Mouse (Mus musculus) inflammation-experienced regulatory T-cells (primary cell): ENCODE results near the gene Ddrgk1. TPM values are rescaled to one million over a fixed set of nuclear protein-coding genes. Genes with fewer than 3 reads are reported as not detected.

ENCODE experiments used
- polyA plus RNA-seq, 2 experiments: library from polyadenylated mRNA; unstranded; fragments of 100-300 nt; shearing (Covaris generic); gene quantifications; one replicate each; pipeline ENCODE4 v1.2.1; 2017

The Ddrgk1 gene
- 100 to 1,000 TPM; 141 to 159 TPM for polyA plus RNA-seq

GRCm38 (mm10) chr2:130664102-130664701 is at the start of gene Ddrgk1:
Ddrgk1 (minus strand) TSS chr2:130664659.

DNA sequence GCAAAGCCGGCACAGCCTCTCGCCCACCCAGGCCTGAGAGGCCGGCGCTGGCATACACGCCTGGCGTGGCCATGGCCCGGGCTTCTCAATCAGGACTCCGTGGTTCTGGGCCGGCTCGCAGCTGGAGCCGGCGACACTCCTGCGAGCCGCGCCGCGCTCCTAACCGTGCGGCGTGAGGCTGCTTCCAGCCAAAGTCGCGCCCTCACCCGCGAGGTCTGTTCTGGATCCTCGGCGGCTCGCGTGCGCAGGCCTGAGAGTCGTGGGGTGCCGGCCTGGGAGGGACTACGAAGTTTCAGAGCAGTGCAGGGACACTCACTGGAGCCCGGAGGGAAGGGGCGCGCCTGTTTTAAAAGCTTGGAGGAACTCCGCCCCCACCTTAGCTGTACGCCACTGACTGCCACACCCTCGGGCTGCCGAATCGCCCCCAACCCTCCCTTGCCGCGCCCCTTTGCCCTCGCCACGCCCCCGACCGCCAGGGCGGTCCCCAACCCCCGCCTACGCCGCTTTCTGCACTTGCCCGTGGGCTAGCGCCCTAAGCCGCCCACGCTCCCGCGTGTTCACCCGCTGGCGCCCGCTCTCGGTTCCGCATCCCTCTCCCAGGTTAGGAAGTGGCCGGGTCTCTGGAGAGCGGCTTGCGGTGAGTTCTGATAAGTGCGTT is 32.8 kb upstream of the Ddrgk1 start, which contains the start of gene Slc4a11:
Gene Slc4a11 (minus strand): TSS at position 367 of the 658 bp plus-strand sequence.

DNA sequence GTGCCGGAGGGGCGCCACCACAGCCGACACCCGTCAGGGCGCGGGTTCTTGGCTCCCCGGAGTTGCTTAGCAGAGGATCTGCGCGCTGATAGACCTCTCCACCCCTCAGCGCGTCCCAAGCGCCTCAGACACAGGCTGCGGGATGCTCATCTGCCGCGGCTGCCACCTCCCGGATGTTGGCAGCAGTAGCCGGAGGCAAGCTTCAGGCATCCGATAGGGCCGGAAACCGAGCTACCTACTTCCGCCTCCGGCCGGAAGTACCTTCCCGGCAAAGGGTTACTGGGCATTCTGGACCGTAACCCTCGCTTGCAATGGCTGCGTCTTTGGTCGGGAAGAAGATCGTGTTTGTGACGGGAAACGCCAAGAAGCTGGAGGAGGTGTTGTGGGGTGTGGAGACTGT is 3.1 kb upstream of the Ddrgk1 start, which contains the start of gene Itpa:
Gene Itpa (plus strand): TSS at position 52 of the 400 bp plus-strand sequence.

GRCm38 (mm10) chr2:130642684-130643369 is 21.6 kb downstream of the Ddrgk1 start, which contains the start of gene Lzts3:
Lzts3 (minus strand) TSS chr2:130642803.

GRCm38 (mm10) chr2:130629839-130630203 is 34.6 kb downstream of the Ddrgk1 start, which contains the start of the genes Fastkd5 and Ubox5:
Fastkd5 (minus strand) TSS chr2:130630027.
Ubox5 (minus strand) TSS chr2:130630038.

Other genes with a start within 250 kb of the Ddrgk1 start
- gene Vps16, start 240.3 kb downstream of the Ddrgk1 start, polyA plus RNA-seq = 100 to 1,000 TPM; 223 to 274 TPM
- 10 to 100 TPM; 14.8 to 18.5 TPM for gene Pced1a, start 240.0 kb downstream of the Ddrgk1 start, polyA plus RNA-seq
- gene Ptpra, start 214.4 kb downstream of the Ddrgk1 start, polyA plus RNA-seq = 100 to 1,000 TPM; 169 to 209 TPM
- gene Mrps26, start 100.9 kb downstream of the Ddrgk1 start, polyA plus RNA-seq = 100 to 1,000 TPM; 108 to 124 TPM
- gene Oxt, start 88.5 kb downstream of the Ddrgk1 start, polyA plus RNA-seq = 1 to 10 TPM in 1 of 2 experiments, under 1 TPM in 1; 0.61 to 3.0 TPM
- not detected for gene Avp, start 82.1 kb downstream of the Ddrgk1 start, polyA plus RNA-seq
- gene Fastkd5, start 34.6 kb downstream of the Ddrgk1 start, polyA plus RNA-seq = 10 to 100 TPM; 14.5 to 19.7 TPM
- 10 to 100 TPM in 1 of 2 experiments, 1 to 10 TPM in 1; 9.7 to 16.8 TPM for gene Ubox5, start 34.6 kb downstream of the Ddrgk1 start, polyA plus RNA-seq
- 1 to 10 TPM in 1 of 2 experiments, under 1 TPM in 1; 0.66 to 1.9 TPM for gene Lzts3, start 21.9 kb downstream of the Ddrgk1 start, polyA plus RNA-seq
- 10 to 100 TPM; 40.0 to 41.0 TPM for gene Itpa, start 3.0 kb upstream of the Ddrgk1 start, polyA plus RNA-seq
- under 1 TPM; 0.08 to 0.48 TPM for gene Slc4a11, start 32.9 kb upstream of the Ddrgk1 start, polyA plus RNA-seq
- 10 to 100 TPM; 16.3 to 18.9 TPM for gene 4930402H24Rik, start 241.7 kb upstream of the Ddrgk1 start, polyA plus RNA-seq
- 10 to 100 TPM; 11.6 to 14.9 TPM for gene Atrn, start 241.8 kb upstream of the Ddrgk1 start, polyA plus RNA-seq